Mouse (Mus musculus): ENCODE results near the gene Tex26. TPM values are rescaled to one million over a fixed set of nuclear protein-coding genes. Genes with fewer than 3 reads are reported as not detected.

Tex26 gene
- not detected in 2 replicates for polyA plus RNA-seq (2012; rRNA removed; ENCODE audit: low replicate concordance)

GRCm38 (mm10) chr5:149439531-149440179 lies at the start of gene Tex26:
TSS of gene Tex26 (plus strand) at chr5:149439660.

DNA sequence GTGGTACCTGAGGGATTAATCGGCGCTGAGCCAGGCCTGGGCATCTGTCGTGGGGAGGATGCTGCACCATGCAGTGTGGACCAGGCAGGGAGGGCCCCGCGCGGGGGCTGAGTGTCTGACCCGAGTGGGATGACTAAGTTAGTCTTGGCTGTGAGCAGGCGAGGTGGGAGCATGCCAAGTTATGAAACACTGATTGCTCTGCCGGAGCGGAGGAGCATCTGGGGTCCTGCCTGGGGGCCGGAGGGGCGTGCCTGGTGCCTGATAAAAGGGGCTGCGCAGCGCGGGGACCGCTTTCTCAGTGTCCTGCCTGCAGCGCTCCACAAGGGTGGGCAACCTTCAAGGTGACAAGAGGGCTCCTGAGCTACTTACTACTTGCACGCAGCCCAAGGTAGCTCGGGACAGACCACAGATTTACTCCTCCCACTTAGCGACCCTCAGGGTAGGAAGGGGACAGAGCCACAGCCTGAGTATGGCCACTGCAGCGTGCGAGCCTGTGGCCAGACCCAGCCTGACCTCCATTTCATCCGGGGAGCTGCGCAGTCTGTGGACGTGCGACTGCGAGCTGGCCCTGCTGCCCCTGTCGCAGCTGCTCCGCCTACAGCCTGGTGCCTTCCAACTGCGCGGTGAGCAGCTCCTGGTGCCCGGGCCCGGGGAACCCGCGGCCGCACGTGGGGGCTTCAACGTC lies 27.8 kb upstream of the Tex26 start, which contains the start of gene Medag:
Gene Medag, plus strand, starts transcription at position 241 of the 685 bp plus-strand sequence.

Other genes starting within 250 kb of the Tex26 start
- 5.8 and 11.2 TPM in 2 replicates for gene Alox5ap, start 174.9 kb upstream of the Tex26 start, polyA plus RNA-seq (2012; rRNA removed; ENCODE audit: low replicate concordance)
- gene Medag, start 27.9 kb upstream of the Tex26 start, polyA plus RNA-seq (2012; rRNA removed; ENCODE audit: low replicate concordance): 0.62 and 1.7 TPM in 2 replicates
- not detected in 2 replicates for gene Wdr95, start 89.0 kb downstream of the Tex26 start, polyA plus RNA-seq (2012; rRNA removed; ENCODE audit: low replicate concordance)
- gene Hsph1, start 196.7 kb downstream of the Tex26 start, polyA plus RNA-seq (2012; rRNA removed; ENCODE audit: low replicate concordance): 1.1 and 4.8 TPM in 2 replicates
- gene B3glct, start 238.6 kb downstream of the Tex26 start, polyA plus RNA-seq (2012; rRNA removed; ENCODE audit: low replicate concordance): 4.9 and 6.6 TPM in 2 replicates